Mouse (Mus musculus) heart, adult 18-20 months (tissue): ENCODE data around the gene Nampt. TPM values are rescaled to one million over a fixed set of nuclear protein-coding genes. Genes with fewer than 3 reads are reported as not detected.

Experiments
- DNase-seq, 2 experiments: peaks; one replicate each; pipeline ENCODE4 v3.0.0; 2021 to 2022; ENCODE audit warnings: mixed read lengths in 1 of 2
- total RNA-seq, 2 experiments: library from RNA; stranded (reverse); gene quantifications; 2 replicates each; pipeline ENCODE4 v1.2.3; 2021

Nampt gene
- total RNA-seq, 2 experiments from 2014 or later: 127 to 137 TPM

- peak; percentile 87 to 95 for DNase-seq
Measured at GRCm38 (mm10) chr12:32897199-32898120, 78.1 kb downstream of the Nampt start.

- no peak for DNase-seq
Measured at GRCm38 (mm10) chr12:32901005-32901404, 81.7 kb downstream of the Nampt start.

Other genes starting within 250 kb of the Nampt start
- 10 to 100 TPM; 79.8 to 88.6 TPM for gene Sypl, start 134.3 kb downstream of the Nampt start, total RNA-seq